Mouse (Mus musculus) G1E (cell line): ENCODE results near the gene Arl15. TPM values are rescaled to one million over a fixed set of nuclear protein-coding genes. Genes with fewer than 3 reads are reported as not detected.

Experiments
- ATAC-seq: 2 replicates; pipeline ENCODE4 v1.8.0; 2016; ENCODE audit warnings: mild to moderate bottlenecking; ENCODE audit not compliant: insufficient number of reproducible peaks, poor library complexity, low FRiP score, severe bottlenecking; ENCODE audit errors: extremely low read depth
- DNase-seq: peaks from one replicate; pipeline ENCODE4 v3.0.0; 2012; ENCODE audit warnings: low spot score
- H3K27me3 ChIP-seq: 2 replicates; pipeline ENCODE4 v1.6.1; 2012; ENCODE audit warnings: mild to moderate bottlenecking, low read length, inconsistent platforms; ENCODE audit not compliant: insufficient read depth
- H3K36me3 ChIP-seq: replicated peaks from 2 replicates; pipeline ENCODE3; 2012; ENCODE audit warnings: mild to moderate bottlenecking, inconsistent platforms
- H3K4me1 ChIP-seq: 2 replicates; pipeline ENCODE4 v1.6.1; 2012; ENCODE audit warnings: low read depth, low read length, inconsistent platforms, mixed read lengths; ENCODE audit not compliant: insufficient read depth
- H3K4me3 ChIP-seq: 2 replicates; pipeline ENCODE4 v1.5.1; 2012; ENCODE audit warnings: low read depth, mild to moderate bottlenecking, inconsistent platforms, low read length, moderate library complexity, mixed read lengths
- H3K9me3 ChIP-seq: replicated peaks from 2 replicates; pipeline ENCODE4 v1.6.1; 2012; ENCODE audit warnings: inconsistent platforms
- CTCF ChIP-seq: IDR thresholded peaks from 2 replicates; pipeline ENCODE4 v1.5.1; 2012; ENCODE audit warnings: low read depth, low read length, inconsistent platforms, mixed read lengths
- GATA1 ChIP-seq: IDR thresholded peaks from 2 replicates; pipeline ENCODE4 v1.6.1; 2012; ENCODE audit warnings: borderline replicate concordance, low read length, inconsistent platforms, mixed read lengths
- GATA2 ChIP-seq: IDR thresholded peaks from 2 replicates; pipeline ENCODE4 v1.6.1; 2012; ENCODE audit warnings: low read depth, low read length, inconsistent platforms, borderline replicate concordance
- POLR2AphosphoS5 ChIP-seq: IDR thresholded peaks from 2 replicates; pipeline ENCODE4 v1.6.1; 2012; ENCODE audit warnings: low read depth, low read length, inconsistent platforms; ENCODE audit not compliant: insufficient replicate concordance
- TAL1 ChIP-seq: conservative IDR thresholded peaks from 2 replicates; pipeline ENCODE4 v1.6.1; 2012; ENCODE audit warnings: low read depth, low read length, inconsistent platforms, mixed read lengths
- polyA plus RNA-seq: library from polyadenylated mRNA; stranded (reverse); fragments of >175 nt; gene quantifications from 2 replicates; pipeline ENCODE4 v1.2.3, GENCODE M21; 2012
- total RNA-seq, 2 experiments: library from RNA; stranded (forward) in 1 of 2; stranded (reverse) in 1 of 2; fragments of 200-1000 nt in 1 of 2; fragments of >200 nt in 1 of 2; fragmentation: Nextera tagmentation in 1 of 2; gene quantifications; 2 replicates each; pipeline ENCODE4 v1.2.3; 2014 to 2017

The Arl15 gene
- total and polyA plus RNA-seq, 3 experiments = 3.2 to 73.8 (median 64.0) TPM

DNA sequence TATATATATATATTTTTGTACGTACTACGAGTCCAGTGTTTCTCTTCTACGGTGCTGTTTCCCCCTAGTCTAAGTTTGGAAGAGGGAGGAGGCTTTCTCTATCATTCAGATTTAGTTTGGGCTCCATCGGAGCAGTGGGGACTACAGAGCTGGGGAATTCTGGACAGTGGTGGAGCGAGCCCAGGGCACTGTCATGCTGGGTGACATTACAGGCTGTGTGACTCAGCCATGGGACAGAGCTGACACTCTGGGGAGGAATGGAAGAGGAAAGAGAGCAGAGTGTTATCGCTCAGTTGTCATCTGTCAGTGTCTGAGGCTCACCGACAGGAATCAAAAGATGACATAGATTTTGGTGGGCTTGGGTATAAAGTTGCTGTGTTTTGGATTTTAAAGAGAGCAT, 124.4 kb downstream of the Arl15 start:
- Histone ChIP-seq H3K36me3 (peaks cover 54% of the 10 kb centered on the region), H3K27me3 (no peaks in the 10 kb centered on the region), H3K4me3 (no peak overlapping the region), H3K4me1 (peaks cover 4% of the 10 kb centered on the region), H3K9me3 (no peaks in the 10 kb centered on the region)
- TF ChIP-seq TAL1 (no peak), POLR2AphosphoS5 (no peak), GATA2 (no peak), GATA1 (no peak), CTCF (no peak)
- no peak for ATAC-seq
- no peak for DNase-seq

DNA sequence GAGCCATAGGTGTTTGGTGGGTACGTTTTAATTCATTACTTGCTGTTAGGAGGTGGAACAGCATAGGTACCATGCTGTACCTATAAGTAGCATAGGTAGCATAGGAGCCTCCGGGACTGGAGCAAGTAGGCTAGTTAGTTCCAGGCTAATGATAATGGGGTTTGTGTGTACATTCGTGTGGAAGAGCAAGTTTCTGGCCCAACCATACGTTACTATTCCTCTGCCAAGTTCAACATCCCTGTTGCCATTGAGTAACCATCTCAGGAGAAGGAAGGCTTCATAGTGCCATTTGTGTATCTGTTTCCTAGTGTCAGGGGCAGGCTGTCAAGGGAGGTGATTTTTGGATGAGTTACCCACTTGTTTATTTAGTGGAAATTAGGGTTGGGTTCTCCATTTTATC, 141.4 kb downstream of the Arl15 start:
- Histone ChIP-seq H3K4me1 (peaks cover 72% of the 10 kb centered on the region), H3K36me3 (peaks cover 39% of the 10 kb centered on the region), H3K9me3 (no peaks in the 10 kb centered on the region), H3K27me3 (no peaks in the 10 kb centered on the region), H3K4me3 (peak overlapping the region; percentile 70)
- no peak for DNase-seq
- ATAC-seq = no peak
- TF ChIP-seq GATA1 (no peak), CTCF (no peak), POLR2AphosphoS5 (no peak), TAL1 (no peak), GATA2 (no peak)

DNA sequence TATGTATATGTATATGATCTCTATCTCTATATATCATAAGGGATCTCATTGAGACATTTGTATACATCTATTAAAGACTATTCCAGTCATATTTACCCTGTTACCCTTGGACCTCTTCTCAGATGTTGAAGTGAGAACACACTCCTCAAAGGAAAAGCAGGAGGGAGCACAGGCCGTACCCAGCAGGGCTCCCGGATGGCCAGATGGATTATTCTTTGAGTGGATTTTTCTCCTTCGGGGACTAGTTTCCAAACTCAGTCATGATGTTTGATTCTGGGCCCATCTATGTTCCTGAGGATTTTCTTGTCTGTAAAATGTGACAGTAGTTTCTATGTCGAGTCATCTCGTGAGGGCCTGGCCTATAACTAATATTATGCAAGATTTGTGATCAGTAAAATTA, 142.9 kb downstream of the Arl15 start:
- no peak for DNase-seq
- Histone ChIP-seq H3K36me3 (peaks cover 50% of the 10 kb centered on the region), H3K27me3 (no peaks in the 10 kb centered on the region)

DNA sequence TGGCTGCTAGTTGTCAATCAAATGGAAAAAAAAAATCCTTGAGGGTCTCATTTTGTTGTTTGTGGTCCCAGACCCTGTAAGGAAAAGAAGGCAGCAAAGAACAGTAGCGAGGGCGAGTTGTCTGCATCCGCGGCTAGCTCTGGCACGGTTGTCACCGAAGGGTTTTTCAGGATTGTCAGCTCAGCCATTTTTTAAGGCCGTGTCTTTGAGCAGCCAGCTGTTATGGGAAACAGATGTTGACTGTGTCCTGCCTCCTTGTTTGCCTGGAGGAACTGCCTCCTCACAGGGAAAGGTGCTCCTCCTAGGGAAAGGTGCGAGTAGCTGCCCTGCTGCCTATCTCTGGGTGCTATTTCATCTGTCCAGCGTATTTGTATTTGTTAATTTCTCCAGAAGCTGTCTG, 144.3 kb downstream of the Arl15 start:
- Histone ChIP-seq H3K4me3 (peak overlapping the region; percentile 63; the same call in 1 of the 2 replicates), H3K4me1 (peaks cover 53% of the 10 kb centered on the region), H3K36me3 (peaks cover 50% of the 10 kb centered on the region), H3K27me3 (no peaks in the 10 kb centered on the region), H3K9me3 (no peaks in the 10 kb centered on the region)
- no peak for ATAC-seq
- TF ChIP-seq CTCF (no peak), GATA1 (no peak), GATA2 (no peak), TAL1 (no peak), POLR2AphosphoS5 (no peak)
- no peak for DNase-seq

More for the DNA sequence above, 142.9 kb downstream of the Arl15 start:
- H3K4me3 ChIP-seq = peak overlapping the region; percentile 70; the same call in 1 of the 2 replicates
- H3K9me3 ChIP-seq = no peaks in the 10 kb centered on the region
- H3K4me1 ChIP-seq = peaks cover 62% of the 10 kb centered on the region
- TF ChIP-seq GATA1 (no peak), TAL1 (no peak), POLR2AphosphoS5 (no peak), GATA2 (no peak), CTCF (no peak)
- ATAC-seq = no peak

DNA sequence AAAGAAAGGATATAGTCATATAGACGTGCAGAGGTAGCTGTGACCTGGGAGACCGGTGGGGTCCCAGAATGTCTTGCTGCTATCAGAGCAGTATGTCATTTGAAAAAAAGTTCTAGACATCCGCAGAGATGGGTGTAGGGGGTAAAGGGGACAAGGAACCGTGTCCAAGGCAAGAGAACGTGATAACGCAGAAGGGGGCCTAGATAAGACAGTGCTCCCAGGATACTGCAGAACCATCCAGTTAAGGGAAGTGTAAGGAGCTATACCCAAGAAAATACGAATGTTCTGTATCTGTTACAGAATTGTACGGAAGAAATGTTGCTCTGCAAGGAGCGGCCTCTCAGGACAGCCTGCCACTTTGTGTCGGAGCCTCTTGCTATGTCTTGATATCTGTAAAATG, 144.8 kb downstream of the Arl15 start:
- H3K36me3 ChIP-seq = peaks cover 54% of the 10 kb centered on the region
- H3K9me3 ChIP-seq = no peaks in the 10 kb centered on the region
- H3K27me3 ChIP-seq = no peaks in the 10 kb centered on the region
- ATAC-seq (peak; percentile 67), DNase-seq (no peak)
- H3K4me1 ChIP-seq = peaks cover 58% of the 10 kb centered on the region
- H3K4me3 ChIP-seq = peak overlapping the region; percentile 63; the same call in 1 of the 2 replicates
- no peak for TF ChIP-seq POLR2AphosphoS5
- TF ChIP-seq TAL1 = peak; percentile 52
- TF ChIP-seq GATA1 = no peak
- TF ChIP-seq CTCF = no peak
- no peak for TF ChIP-seq GATA2

DNA sequence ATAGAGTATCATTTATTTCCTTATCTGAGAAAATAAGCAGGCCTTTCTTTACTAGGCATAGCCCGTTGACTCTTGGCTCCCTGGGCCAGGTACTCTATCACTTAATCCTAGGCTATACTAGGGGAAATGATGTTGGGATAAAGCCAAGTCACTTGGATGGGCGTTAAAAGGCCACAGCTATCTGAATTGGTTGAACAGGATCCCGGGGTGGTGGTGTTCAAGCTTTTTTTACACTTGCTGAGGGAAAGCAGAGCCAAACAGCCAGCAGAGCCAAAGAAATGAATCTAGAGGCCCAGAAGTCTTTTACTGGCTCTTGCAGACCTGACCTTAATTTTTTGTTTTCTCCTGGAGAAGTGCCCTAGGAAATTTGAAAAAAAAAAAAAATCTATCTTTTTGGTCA, 145.4 kb downstream of the Arl15 start:
- H3K36me3 ChIP-seq = peaks cover 55% of the 10 kb centered on the region

DNA sequence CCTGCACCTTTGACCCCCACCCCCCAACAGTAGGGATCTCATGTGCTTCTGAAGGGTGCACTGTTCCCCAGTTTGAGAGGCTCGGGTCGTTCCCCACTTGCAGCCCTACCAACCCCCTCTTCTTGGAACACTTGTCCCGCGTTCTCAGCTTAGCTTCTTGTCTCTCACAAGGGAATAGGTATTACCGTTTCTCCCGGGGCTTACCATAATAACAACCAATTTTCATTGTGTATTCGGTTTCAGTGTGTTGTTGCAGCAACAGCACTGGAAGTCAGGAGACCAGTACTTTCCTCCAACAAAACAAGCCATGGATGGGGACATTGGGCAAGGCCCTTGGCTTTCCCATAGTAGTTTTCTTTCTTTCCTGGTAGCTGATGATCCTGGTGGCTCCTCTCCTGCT, 145.8 kb downstream of the Arl15 start:
- DNase-seq = no peak
- peaks cover 58% of the 10 kb centered on the region for H3K36me3 ChIP-seq
- no peak overlapping the region for H3K4me3 ChIP-seq
- no peaks in the 10 kb centered on the region for H3K9me3 ChIP-seq
- no peaks in the 10 kb centered on the region for H3K27me3 ChIP-seq
- no peak for ATAC-seq
- no peak for TF ChIP-seq CTCF
- no peak for TF ChIP-seq TAL1
- no peak for TF ChIP-seq GATA1
- TF ChIP-seq GATA2 = no peak
- no peak for TF ChIP-seq POLR2AphosphoS5
- H3K4me1 ChIP-seq = peaks cover 58% of the 10 kb centered on the region

More for the DNA sequence above, 145.4 kb downstream of the Arl15 start:
- Histone ChIP-seq H3K27me3 (no peaks in the 10 kb centered on the region), H3K4me3 (no peak overlapping the region), H3K9me3 (no peaks in the 10 kb centered on the region), H3K4me1 (peaks cover 58% of the 10 kb centered on the region)
- TF ChIP-seq CTCF = no peak
- TF ChIP-seq POLR2AphosphoS5 = no peak
- no peak for TF ChIP-seq GATA1
- no peak for TF ChIP-seq GATA2
- TF ChIP-seq TAL1 = no peak
- DNase-seq (no peak), ATAC-seq (no peak)
